Mouse (Mus musculus): ENCODE measurements around the gene Gcnt4.

GRCm38 (mm10) chr13:96889985-96890384 is 34.5 kb upstream of the Gcnt4 start:
- TF ChIP-seq POLR2A (IDR thresholded peaks at IDR 0.05; ENCODE audit: control insufficient read depth, extremely low read depth, insufficient read depth, low read length, poor library complexity), result no peak
- TF ChIP-seq CTCF (IDR thresholded peaks at IDR 0.05; ENCODE audit: borderline replicate concordance, control insufficient read depth, extremely low read depth, insufficient read depth, low read length, poor library complexity), result no peak

Measured in thymus, adult 2 months (tissue).